Mouse (Mus musculus) heart, embryonic 16.5 days (tissue): ENCODE data around the gene Katnbl1. TPM values are rescaled to one million over a fixed set of nuclear protein-coding genes. Genes with fewer than 3 reads are reported as not detected.
"Not testable (repeated sequence)": the region's sequence is repeated elsewhere in the genome, so short reads cannot be mapped to it uniquely, and the experiment has no call there.

Source experiments
- ATAC-seq: fragments of 200-750 bp; cut with Nextera tagmentation; replicated peaks from 2 replicates; pipeline ENCODE4 v1.8.0; 2017; ENCODE audit warnings: moderate number of reproducible peaks; ENCODE audit not compliant: insufficient read depth, low FRiP score; ENCODE audit errors: extremely low read depth
- H3K27ac ChIP-seq: fragments of 300-500 bp; sonication (generic); 2 replicates; pipeline ENCODE4 v1.5.1; 2014; ENCODE audit warnings: mild to moderate bottlenecking, low read length, control low read depth, moderate library complexity
- H3K27me3 ChIP-seq: fragments of 300-500 bp; sonication (generic); 2 replicates; pipeline ENCODE4 v1.6.1; 2014; ENCODE audit warnings: low read length, mixed read lengths; ENCODE audit not compliant: control insufficient read depth, insufficient read depth
- H3K36me3 ChIP-seq: fragments of 300-500 bp; sonication (generic); 2 replicates; pipeline ENCODE4 v1.6.1; 2014; ENCODE audit not compliant: control insufficient read depth, insufficient read depth
- H3K4me1 ChIP-seq: fragments of 300-500 bp; sonication (generic); 2 replicates; pipeline ENCODE4 v1.6.1; 2014; ENCODE audit warnings: low read length, mixed read lengths; ENCODE audit not compliant: control insufficient read depth, insufficient read depth
- H3K4me2 ChIP-seq: fragments of 300-500 bp; sonication (generic); 2 replicates; pipeline ENCODE4 v1.6.1; 2014; ENCODE audit warnings: low read depth, mild to moderate bottlenecking, control low read depth, low read length
- H3K4me3 ChIP-seq: fragments of 300-500 bp; sonication (generic); 2 replicates; pipeline ENCODE4 v1.5.1; 2014; ENCODE audit warnings: mild to moderate bottlenecking, control low read depth, low read length
- H3K9ac ChIP-seq: fragments of 300-500 bp; sonication (generic); 2 replicates; pipeline ENCODE4 v1.6.1; 2014; ENCODE audit warnings: low read length, control low read depth
- H3K9me3 ChIP-seq: fragments of 300-500 bp; sonication (generic); replicated peaks from 2 replicates; pipeline ENCODE4 v1.6.1; 2016; ENCODE audit warnings: low read length; ENCODE audit not compliant: control insufficient read depth
- WGBS: fragments of 180-500 bp; shearing (Covaris S2); extraction: QIAGEN DNeasy Blood & Tissue Kit; methylation state at CpG from one replicate; pipeline ENCODE4 v1.1.7; 2014; 5-methylcytosine and 5-hydroxymethylcytosine counted together
- polyA plus RNA-seq: library from polyadenylated mRNA; unstranded; fragments of >200 nt; fragmentation: Nextera tagmentation; extraction: Ambion mirVana; gene quantifications from 2 replicates; pipeline ENCODE4 v1.2.1, GENCODE M21; 2015

Katnbl1 gene
- polyA plus RNA-seq, 1 experiment from 2014 or later = 25.1 TPM

DNA sequence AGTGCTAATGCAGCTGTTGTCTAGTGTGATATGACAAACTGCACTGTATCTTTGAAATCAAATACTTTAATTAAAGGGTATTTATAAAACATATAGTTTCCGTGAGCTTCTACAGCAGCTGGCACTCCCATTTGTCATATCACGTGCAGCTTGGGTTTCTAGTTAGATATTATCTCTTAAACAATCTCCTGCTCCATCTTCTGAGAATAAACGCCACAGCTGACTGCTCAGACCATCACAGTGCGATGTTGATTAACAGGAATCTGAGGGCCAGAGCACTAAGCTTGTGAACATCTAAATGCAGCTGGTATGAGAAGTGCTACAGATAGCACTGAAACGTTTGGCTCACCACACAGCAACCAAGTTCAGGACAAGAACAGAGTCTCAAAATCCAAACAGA is 51.4 kb downstream of the Katnbl1 start:
- ATAC-seq = no peak
- H3K27me3 ChIP-seq = no peaks in the 10 kb centered on the region
- H3K9ac ChIP-seq = no peak overlapping the region
- no peak overlapping the region for H3K4me2 ChIP-seq
- H3K9me3 ChIP-seq = no peaks in the 10 kb centered on the region
- no peak overlapping the region for H3K27ac ChIP-seq
- H3K4me3 ChIP-seq = no peak overlapping the region
- WGBS = 41% methylated on average over 5 of the region's 5 CpGs
- no peaks in the 10 kb centered on the region for H3K4me1 ChIP-seq
- no peaks in the 10 kb centered on the region for H3K36me3 ChIP-seq

DNA sequence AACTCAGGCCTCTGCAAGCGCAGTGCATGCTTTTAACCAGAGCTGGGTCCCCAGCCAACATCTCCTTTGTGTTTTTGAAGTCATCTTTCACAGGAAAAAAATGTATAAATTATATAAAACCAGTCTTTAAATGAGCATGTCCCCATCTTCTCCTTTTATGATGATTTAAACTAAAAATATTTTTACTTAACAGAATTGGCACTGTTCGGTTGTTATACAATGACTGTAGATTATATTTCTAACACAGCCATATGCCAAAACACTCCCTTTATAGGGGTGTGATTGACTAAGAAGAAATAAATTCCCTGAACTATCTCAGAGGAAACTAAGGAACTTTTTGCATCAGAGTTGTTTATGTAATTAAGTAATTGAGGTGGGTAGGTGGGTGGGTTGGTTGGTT is 53.5 kb downstream of the Katnbl1 start:
- H3K9me3 ChIP-seq = no peaks in the 10 kb centered on the region
- 85% methylated on average over 2 of the region's 2 CpGs for WGBS
- ATAC-seq = no peak
- no peak overlapping the region for H3K4me2 ChIP-seq
- no peaks in the 10 kb centered on the region for H3K27me3 ChIP-seq
- no peaks in the 10 kb centered on the region for H3K36me3 ChIP-seq
- H3K27ac ChIP-seq = no peak overlapping the region
- no peak overlapping the region for H3K4me3 ChIP-seq
- no peak overlapping the region for H3K9ac ChIP-seq
- no peaks in the 10 kb centered on the region for H3K4me1 ChIP-seq

DNA sequence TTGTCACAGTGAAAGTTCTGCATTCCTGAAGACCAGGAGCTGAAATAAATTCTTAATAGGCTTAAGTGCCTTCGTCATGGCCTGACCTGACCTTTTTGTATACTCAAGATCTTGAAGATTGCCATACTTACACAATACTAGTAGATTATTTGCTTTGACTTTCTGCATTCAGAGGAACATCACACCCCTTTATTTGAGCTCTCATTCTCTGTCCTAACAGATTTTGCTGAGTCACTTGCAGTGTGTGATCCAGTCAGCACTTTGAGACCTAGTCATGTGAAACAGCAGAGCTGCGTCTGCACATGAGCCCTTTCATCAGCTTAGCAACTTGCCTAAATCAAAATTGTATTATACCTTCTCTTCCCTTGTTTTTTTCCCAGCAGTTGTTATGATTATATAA is 54.3 kb downstream of the Katnbl1 start:
- H3K36me3 ChIP-seq = no peaks in the 10 kb centered on the region
- H3K4me1 ChIP-seq = no peaks in the 10 kb centered on the region
- no peak for ATAC-seq
- no peaks in the 10 kb centered on the region for H3K9me3 ChIP-seq
- H3K27me3 ChIP-seq = no peaks in the 10 kb centered on the region
- H3K9ac ChIP-seq = no peak overlapping the region
- H3K27ac ChIP-seq = no peak overlapping the region
- no peak overlapping the region for H3K4me2 ChIP-seq
- no peak overlapping the region for H3K4me3 ChIP-seq
- 68% methylated on average over 2 of the region's 2 CpGs for WGBS

DNA sequence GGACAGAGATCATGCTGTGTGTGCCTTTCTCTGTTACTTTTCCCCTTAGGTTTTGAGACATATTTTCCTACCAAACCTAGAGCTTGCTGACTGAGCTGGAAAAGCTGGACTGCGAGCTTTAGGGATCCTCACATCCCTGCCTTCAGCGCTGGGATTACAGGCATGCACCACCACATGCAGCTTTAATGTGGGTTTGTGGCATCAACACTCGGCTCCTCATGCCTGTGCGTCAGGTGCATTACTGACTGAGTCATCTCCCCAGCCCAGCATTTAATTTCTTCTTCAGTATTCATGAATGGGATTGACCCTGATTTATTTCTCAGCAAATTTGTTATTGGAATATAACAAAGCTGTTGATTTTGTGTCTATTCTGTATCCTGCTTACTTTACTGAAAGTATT is 57.3 kb downstream of the Katnbl1 start:
- no peak overlapping the region for H3K4me2 ChIP-seq
- H3K9me3 ChIP-seq = no peaks in the 10 kb centered on the region
- 67% methylated on average over 4 of the region's 4 CpGs for WGBS
- no peaks in the 10 kb centered on the region for H3K36me3 ChIP-seq
- H3K27me3 ChIP-seq = no peaks in the 10 kb centered on the region
- no peak overlapping the region for H3K27ac ChIP-seq
- no peak for ATAC-seq
- H3K4me1 ChIP-seq = no peaks in the 10 kb centered on the region
- no peak overlapping the region for H3K9ac ChIP-seq
- H3K4me3 ChIP-seq = no peak overlapping the region

DNA sequence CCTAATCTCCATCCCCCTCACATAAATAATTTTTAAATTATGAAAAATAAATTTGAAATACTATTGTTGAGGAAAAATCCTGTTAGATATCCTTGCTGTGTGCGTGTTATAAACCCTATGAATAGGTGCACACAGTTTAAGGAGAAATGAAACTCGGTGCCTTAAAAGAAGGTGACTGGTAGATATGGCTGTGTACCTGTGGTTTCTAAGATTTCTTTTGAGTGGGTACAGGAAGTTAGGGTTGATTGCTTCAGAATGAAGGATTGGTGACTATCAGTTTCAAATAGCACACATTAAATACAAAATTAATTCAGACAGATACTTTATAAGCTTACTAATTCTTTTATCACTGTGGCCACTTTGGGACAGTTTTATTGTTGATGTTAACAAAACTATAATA is 58.6 kb downstream of the Katnbl1 start:
- Histone ChIP-seq H3K4me2 (no peak overlapping the region), H3K4me3 (no peak overlapping the region), H3K36me3 (no peaks in the 10 kb centered on the region), H3K4me1 (no peaks in the 10 kb centered on the region), H3K27me3 (no peaks in the 10 kb centered on the region), H3K9ac (no peak overlapping the region), H3K27ac (no peak overlapping the region), H3K9me3 (no peaks in the 10 kb centered on the region)
- 74% methylated on average over 2 of the region's 2 CpGs for WGBS
- no peak for ATAC-seq

DNA sequence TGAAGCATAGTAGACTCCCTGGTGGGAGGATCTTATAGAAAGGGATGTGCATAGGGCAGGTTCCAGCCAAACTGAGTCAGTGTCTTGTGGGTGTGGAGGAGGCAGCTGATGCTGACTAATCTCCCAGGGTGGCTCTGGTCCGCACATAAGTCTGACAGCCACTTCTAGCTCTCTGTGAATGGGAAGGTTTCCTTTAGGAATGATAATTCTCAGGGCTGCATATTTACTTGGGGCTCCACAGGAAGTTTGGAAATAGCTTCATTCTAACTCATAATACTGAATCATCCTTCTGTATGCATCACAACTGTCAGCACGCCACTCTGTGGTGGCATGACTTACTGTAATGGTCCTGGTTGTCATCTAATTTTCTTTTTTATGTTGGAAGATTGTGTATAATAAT is 64.5 kb downstream of the Katnbl1 start:
- 63% methylated on average over 2 of the region's 2 CpGs for WGBS

DNA sequence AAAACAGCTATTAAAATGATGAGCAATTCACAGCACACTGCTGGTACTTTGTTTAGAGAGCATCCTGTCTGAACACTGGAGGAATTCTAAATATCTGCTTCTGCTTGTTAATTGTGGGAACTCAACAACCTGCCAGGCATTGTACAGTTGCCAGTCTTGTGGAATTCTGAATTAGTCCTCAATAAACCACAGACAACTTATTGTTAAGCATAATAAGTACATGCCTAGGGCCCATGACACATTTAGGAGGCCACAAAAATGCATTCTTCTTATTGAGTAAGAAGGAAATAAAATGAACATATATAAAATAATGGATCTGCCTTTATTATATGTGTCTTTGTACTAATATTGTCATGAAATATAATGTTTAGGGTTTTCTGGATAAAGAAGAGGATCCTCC is 66.5 kb downstream of the Katnbl1 start:
- H3K27ac ChIP-seq = no peak overlapping the region

More for the DNA sequence above, 64.5 kb downstream of the Katnbl1 start:
- Histone ChIP-seq H3K4me2 (no peak overlapping the region), H3K4me3 (no peak overlapping the region), H3K4me1 (no peaks in the 10 kb centered on the region), H3K27ac (no peak overlapping the region), H3K27me3 (no peaks in the 10 kb centered on the region), H3K36me3 (no peaks in the 10 kb centered on the region), H3K9me3 (no peaks in the 10 kb centered on the region), H3K9ac (no peak overlapping the region)
- ATAC-seq = no peak

DNA sequence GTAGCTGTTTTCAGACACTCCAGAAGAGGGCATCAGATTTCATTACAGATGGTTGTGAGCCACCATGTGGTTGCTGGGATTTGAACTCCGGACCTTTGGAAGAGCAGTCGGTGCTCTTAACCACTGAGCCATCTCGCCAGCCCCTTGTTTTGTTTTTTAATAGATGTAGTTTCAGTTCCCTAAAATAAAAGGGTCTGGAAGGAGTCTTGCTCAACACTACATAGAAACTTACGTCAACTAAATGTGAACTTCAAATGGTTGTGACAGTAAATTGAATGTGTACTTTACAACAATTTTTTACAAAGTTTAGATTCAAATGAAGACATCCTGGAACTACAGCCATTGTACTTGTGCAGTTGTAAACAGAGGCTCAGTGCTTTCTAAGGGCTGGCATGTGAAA is 69.0 kb downstream of the Katnbl1 start:
- H3K9me3 ChIP-seq, H3K27ac ChIP-seq, H3K4me2 ChIP-seq, H3K9ac ChIP-seq, H3K27me3 ChIP-seq, ATAC-seq, H3K36me3 ChIP-seq, H3K4me3 ChIP-seq, H3K4me1 ChIP-seq: not testable (repeated sequence)
- WGBS = 73% methylated on average over 4 of the region's 4 CpGs

More for the DNA sequence above, 66.5 kb downstream of the Katnbl1 start:
- ATAC-seq = no peak
- Histone ChIP-seq H3K27me3 (no peaks in the 10 kb centered on the region), H3K4me3 (no peak overlapping the region), H3K9me3 (no peaks in the 10 kb centered on the region), H3K36me3 (no peaks in the 10 kb centered on the region), H3K4me1 (no peaks in the 10 kb centered on the region), H3K9ac (no peak overlapping the region), H3K4me2 (no peak overlapping the region)

DNA sequence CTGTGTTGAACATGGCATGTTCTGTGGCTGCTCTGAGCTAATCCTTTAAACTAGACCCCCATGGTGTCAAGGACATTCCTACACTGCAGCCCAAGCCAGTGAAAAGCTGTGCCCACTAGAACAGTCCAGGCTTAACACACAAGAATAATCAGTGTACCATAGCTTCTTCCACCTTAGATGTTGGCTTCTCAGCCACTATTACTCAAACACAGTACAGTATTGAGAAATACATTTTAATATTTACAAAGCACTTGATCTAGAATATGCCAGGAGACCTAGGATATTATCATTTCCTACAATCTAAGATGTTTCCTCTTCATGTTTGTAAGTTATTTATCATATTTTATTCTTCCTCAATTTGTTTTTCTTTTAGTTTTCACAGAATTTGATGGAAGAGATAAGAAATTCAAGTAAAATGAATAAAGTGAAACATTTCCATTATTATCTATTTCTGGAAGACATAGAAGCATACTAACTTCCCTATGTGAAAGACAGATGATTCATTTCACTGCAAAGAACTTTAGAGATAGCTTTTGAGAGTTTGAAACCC is 69.6 kb downstream of the Katnbl1 start:
- ATAC-seq = no peak
- Histone ChIP-seq H3K9ac (no peak overlapping the region), H3K4me1 (no peaks in the 10 kb centered on the region), H3K4me2 (no peak overlapping the region), H3K9me3 (no peaks in the 10 kb centered on the region), H3K4me3 (no peak overlapping the region), H3K27ac (no peak overlapping the region), H3K27me3 (no peaks in the 10 kb centered on the region), H3K36me3 (no peaks in the 10 kb centered on the region)
